In the genomic region with DNA sequence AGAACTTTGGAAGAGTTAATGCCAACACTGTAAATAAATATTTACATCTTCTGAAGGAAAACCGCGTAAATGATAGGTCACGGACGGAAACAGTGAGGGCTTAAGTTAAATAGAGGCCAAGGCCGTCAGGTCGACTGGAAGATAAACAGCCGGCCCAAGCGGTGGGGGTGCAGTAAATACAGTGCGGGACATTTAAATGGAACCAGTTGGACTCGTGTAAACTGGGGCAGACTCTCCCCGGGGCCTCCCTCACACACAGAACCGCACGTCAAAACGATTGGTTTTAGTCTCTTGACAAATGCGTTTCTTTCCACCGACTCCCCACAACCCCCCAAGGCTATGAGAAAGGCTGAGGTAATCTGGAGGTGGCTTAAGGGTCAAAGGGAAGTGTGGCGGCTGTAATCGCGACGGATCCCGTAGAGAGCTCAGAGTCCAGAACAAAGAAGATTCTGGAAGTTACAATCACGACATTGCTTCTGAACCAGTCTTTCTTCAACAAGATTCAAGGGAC, we compare ENCODE assay signal across 11 mouse cellular contexts. TPM values are rescaled to one million over a fixed set of nuclear protein-coding genes. Genes with fewer than 3 reads are reported as not detected.
DNase-seq lines count a peak whose midpoint lies in the region; ATAC-seq and TF ChIP-seq lines count a peak whose summit lies in the region.
"Had no signal": no experiment of that assay in that cellular context is flagged by ENCODE, and none has a peak within 500 bp of the region (broad histone marks: within the 10 kb centered on the region; RNA-seq: fewer than 3 reads in every experiment).

No protein-coding gene starts in this region.

- no peak for TF ChIP-seq EP300 in liver, embryonic 14.5 days (IDR thresholded peaks at IDR 0.05; ENCODE audit: low read depth)

- H3K4me3 ChIP-seq in midbrain, embryonic 10.5 days, result no peak overlapping the region
- no peak overlapping the region for H3K4me3 ChIP-seq in midbrain, embryonic 16.5 days (ENCODE audit: low read depth, low read length)
- no peak overlapping the region for H3K4me3 ChIP-seq in liver, embryonic 14.5 days (ENCODE audit: insufficient read depth in 1 of 2, low read depth in 2 of 2, low read length in 2 of 2)
- H3K4me3 ChIP-seq: forebrain, embryonic 13.5 days; neural tube, embryonic 12.5 days had no signal

- H3K4me1 ChIP-seq in midbrain, embryonic 10.5 days, result peaks cover 69% of the 10 kb centered on the region
- H3K4me1 ChIP-seq in midbrain, embryonic 16.5 days (ENCODE audit: control insufficient read depth, insufficient read depth, low read length), result peaks cover 9% of the 10 kb centered on the region
- H3K4me1 ChIP-seq in liver, embryonic 14.5 days (replicated peaks; ENCODE audit: control insufficient read depth in 2 of 2, insufficient read depth in 2 of 2, low read length in 1 of 2), result peaks cover 3 to 6% of the 10 kb centered on the region in 2 experiments; a peak in 3 of 4 replicates

- no peaks in the 10 kb centered on the region for H3K36me3 ChIP-seq in midbrain, embryonic 10.5 days
- H3K36me3 ChIP-seq in midbrain, embryonic 16.5 days (ENCODE audit: control insufficient read depth, insufficient read depth, low read length), result no peaks in the 10 kb centered on the region
- H3K36me3 ChIP-seq in liver, embryonic 14.5 days (replicated peaks; ENCODE audit: control insufficient read depth, insufficient read depth, low read depth), result no peaks in the 10 kb centered on the region
- H3K36me3 ChIP-seq: neural tube, embryonic 12.5 days had no signal

- TF ChIP-seq CTCF in liver, embryonic 14.5 days (IDR thresholded peaks at IDR 0.05; ENCODE audit: low read depth), result no peak

- H3K9me3 ChIP-seq in midbrain, embryonic 10.5 days (replicated peaks), result no peaks in the 10 kb centered on the region
- H3K9me3 ChIP-seq in midbrain, embryonic 16.5 days (replicated peaks; ENCODE audit: control insufficient read depth, low read length, poor library complexity, severe bottlenecking), result no peaks in the 10 kb centered on the region
- no peaks in the 10 kb centered on the region for H3K9me3 ChIP-seq in liver, embryonic 14.5 days (ENCODE audit: control insufficient read depth, low read length)
- H3K9me3 ChIP-seq: forebrain, embryonic 13.5 days; neural tube, embryonic 12.5 days had no signal

- peaks cover 39% of the 10 kb centered on the region for H3K27me3 ChIP-seq in midbrain, embryonic 10.5 days (ENCODE audit: low read depth, poor library complexity, severe bottlenecking)
- no peaks in the 10 kb centered on the region for H3K27me3 ChIP-seq in midbrain, embryonic 16.5 days (ENCODE audit: control insufficient read depth, insufficient read depth, low read depth, low read length)
- peaks cover 6% of the 10 kb centered on the region; the same call in 1 of the 2 replicates for H3K27me3 ChIP-seq in liver, embryonic 14.5 days (ENCODE audit: control insufficient read depth, insufficient read depth, low read length)
- H3K27me3 ChIP-seq: neural tube, embryonic 12.5 days; Patski had no signal

- peak overlapping the region; percentile 78 for H3K27ac ChIP-seq in midbrain, embryonic 10.5 days (replicated peaks)
- H3K27ac ChIP-seq in midbrain, embryonic 16.5 days (ENCODE audit: low read length), result no peak overlapping the region
- H3K27ac ChIP-seq in liver, embryonic 14.5 days, result no peak overlapping the region
- H3K27ac ChIP-seq: forebrain, embryonic 13.5 days; neural tube, embryonic 12.5 days had no signal

- ATAC-seq in midbrain, embryonic 16.5 days, result no peak
- ATAC-seq in liver, embryonic 14.5 days (ENCODE audit: insufficient read depth), result no peak

- 27% methylated on average over 22 of the region's 22 CpGs for WGBS in midbrain, embryonic 10.5 days
- 16% methylated on average over 22 of the region's 22 CpGs for WGBS in midbrain, embryonic 16.5 days
- WGBS in liver, embryonic 14.5 days (ENCODE audit: insufficient replicate concordance), result 33% methylated on average over 22 of the region's 22 CpGs

- DNase-seq in embryo, embryonic 10.5 days (ENCODE audit: low spot score), result peak; percentile 27
- no peak for DNase-seq in embryo, embryonic 11 days
- DNase-seq in midbrain, embryonic 10.5 days (ENCODE audit: low spot score), result no peak
- DNase-seq in liver, embryonic 14.5 days (ENCODE audit: low read depth in 3 of 3, low spot score in 3 of 3), result no peak
- peak; percentile 41 for DNase-seq in testis, postnatal 10 days (ENCODE audit: low spot score)
- no peak for DNase-seq in right cerebral cortex, postnatal 14 days
- no peak for DNase-seq in cerebellum, adult 9-11 months

- H3K4me2 ChIP-seq in midbrain, embryonic 16.5 days (ENCODE audit: low read length), result no peak overlapping the region
- peak overlapping the region; percentile 9; the same call in 1 of the 2 replicates for H3K4me2 ChIP-seq in liver, embryonic 14.5 days (ENCODE audit: low read depth)

- no peak overlapping the region for H3K9ac ChIP-seq in midbrain, embryonic 16.5 days (ENCODE audit: low read depth, low read length)
- H3K9ac ChIP-seq in liver, embryonic 14.5 days (replicated peaks), result no peak overlapping the region
- H3K9ac ChIP-seq: forebrain, embryonic 13.5 days; neural tube, embryonic 12.5 days had no signal

RNA-seq across cellular contexts. Expression of gene Tcp11, which starts 4.0 kb away (rescaled TPM):
- 0.86 and 1.2 TPM in 2 replicates for polyA plus RNA-seq in midbrain, embryonic 10.5 days (2016; fragmentation: Nextera tagmentation; extraction: Ambion mirVana)
- 2.0 TPM in 2 replicates for polyA plus RNA-seq in midbrain, embryonic 16.5 days (2015; fragmentation: Nextera tagmentation; extraction: Ambion mirVana)
- polyA plus RNA-seq in liver, embryonic 14.5 days (2012; rRNA removed), result 0.14 and 0.16 TPM in 2 replicates
- polyA plus RNA-seq in liver, embryonic 14.5 days (2014; fragmentation: Nextera tagmentation; extraction: Ambion mirVana), result 0.13 TPM in 1 of 2 replicates, not detected in the other

RNA-seq across cellular contexts. Expression of gene Scube3, which starts 57.5 kb away (rescaled TPM):
- polyA plus RNA-seq in midbrain, embryonic 10.5 days (2016; fragmentation: Nextera tagmentation; extraction: Ambion mirVana), result 9.5 and 10.8 TPM in 2 replicates
- polyA plus RNA-seq in midbrain, embryonic 16.5 days (2015; fragmentation: Nextera tagmentation; extraction: Ambion mirVana), result 5.4 and 5.8 TPM in 2 replicates
- polyA plus RNA-seq in liver, embryonic 14.5 days (2012; rRNA removed), result 0.30 and 0.33 TPM in 2 replicates
- polyA plus RNA-seq in liver, embryonic 14.5 days (2014; fragmentation: Nextera tagmentation; extraction: Ambion mirVana), result 0.16 and 0.23 TPM in 2 replicates

Comparison
In these comparisons a context has a peak if more than half of its experiments do, and no peak if none do; other contexts are left out.
1. DNase-seq: peak in embryo, embryonic 10.5 days (single experiment) and testis, postnatal 10 days (single experiment); none in embryo, embryonic 11 days (single experiment), midbrain, embryonic 10.5 days (single experiment), liver, embryonic 14.5 days (0 of 3), right cerebral cortex, postnatal 14 days (single experiment) and cerebellum, adult 9-11 months (single experiment).